Mouse (Mus musculus): ENCODE measurements around the gene 4930433I11Rik. TPM values are rescaled to one million over a fixed set of nuclear protein-coding genes. Genes with fewer than 3 reads are reported as not detected.
A peak's percentile ranks its signal among the peaks of the same experiment; 100 is the strongest.
"Not testable (repeated sequence)": the region's sequence is repeated elsewhere in the genome, so short reads cannot be mapped to it uniquely, and the experiment has no call there.

4930433I11Rik gene
- total RNA-seq (2021) = not detected
- long read RNA-seq, experiment 1 = 0 reads
- long read RNA-seq, experiment 2 = 0 reads

GRCm38 (mm10) chr7:40987243-40987642 lies at the start of gene 4930433I11Rik:
Gene 4930433I11Rik (plus strand): TSS chr7:40987543.
- no peak for DNase-seq (ENCODE audit: low spot score in 2 of 2)
- intact Hi-C loops (cut with DNase I) = no loop called here

- intact Hi-C loops (cut with DNase I) = no loop called here
- DNase-seq (ENCODE audit: low spot score in 2 of 2) = peak; percentile 18 to 66
Observed at GRCm38 (mm10) chr7:40939371-40939770, 48.0 kb upstream of the 4930433I11Rik start.

GRCm38 (mm10) chr7:40942233-40942935 lies 45.0 kb upstream of the 4930433I11Rik start:
- intact Hi-C loops (cut with DNase I) = loop anchor here (2.0 to 5.0 kb wide), 3 partner anchors 865 to 1225 kb away; no protein-coding TSS in a partner anchor
- peak; percentile 31 to 55 for DNase-seq (ENCODE audit: low spot score in 2 of 2)

GRCm38 (mm10) chr7:41032419-41032818 lies 45.1 kb downstream of the 4930433I11Rik start, which contains the start of gene Gm4884:
Gene Gm4884 (plus strand): TSS chr7:41032719.
- not testable (repeated sequence) for DNase-seq (ENCODE audit: low spot score in 2 of 2)

GRCm38 (mm10) chr7:41044058-41044457 lies 56.7 kb downstream of the 4930433I11Rik start:
- DNase-seq (ENCODE audit: low spot score in 2 of 2); intact Hi-C loops (cut with DNase I): not testable (repeated sequence)

More at GRCm38 (mm10) chr7:41032419-41032818, 45.1 kb downstream of the 4930433I11Rik start, which contains the start of gene Gm4884:
- intact Hi-C loops (cut with DNase I) = not testable (repeated sequence)

Other genes with a start within 250 kb of the 4930433I11Rik start
- gene Vstm2b, start 89.2 kb upstream of the 4930433I11Rik start, total RNA-seq (2021) = 10 to 100 TPM; 66.0 to 67.4 TPM
- not detected for gene Gm4884, start 45.2 kb downstream of the 4930433I11Rik start, total RNA-seq (2021)
- gene Gm5592, start 166.3 kb downstream of the 4930433I11Rik start, total RNA-seq (2021) = not detected